Mouse (Mus musculus) kidney, postnatal 4 days (tissue): ENCODE data around the gene Gm5414.

Experiments
- DNase-seq, 2 experiments: peaks; one replicate each; pipeline ENCODE4 v3.0.0; 2021; ENCODE audit warnings: mixed read lengths in 2 of 2

Gm5414 gene

GRCm38 (mm10) chr15:101627884-101628283, at the start of gene Gm5414:
Gm5414 (minus strand) TSS chr15:101628188.
- no peak for DNase-seq

DNA sequence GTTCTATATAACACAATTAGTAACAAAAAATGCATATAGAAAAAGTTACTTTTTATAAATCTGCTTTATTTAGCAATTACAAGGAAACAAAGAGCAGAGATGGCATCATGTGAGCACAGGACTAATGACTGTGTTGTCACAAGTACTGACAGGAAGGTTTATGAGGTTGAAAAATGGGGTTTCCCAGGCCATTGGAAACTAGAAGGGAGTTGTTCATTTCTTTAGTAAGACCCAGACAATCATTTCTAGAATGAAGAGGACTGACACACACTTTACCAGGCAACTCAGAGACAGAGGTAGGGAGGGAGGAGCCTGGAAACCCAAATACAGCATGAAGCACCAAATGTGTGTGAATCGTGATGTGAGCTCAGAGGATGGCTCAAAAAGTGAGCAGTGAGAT, 48.0 kb upstream of the Gm5414 start:
- DNase-seq: no peak

GRCm38 (mm10) chr15:101652736-101653265, 24.8 kb upstream of the Gm5414 start:
- no peak for DNase-seq

- no peak for DNase-seq
These were observed 19.3 kb upstream of the Gm5414 start, which contains the start of gene Gm5478 for GRCm38 (mm10) chr15:101647280-101647679. Gm5478 (minus strand) TSS chr15:101647380.

- DNase-seq: no peak
These were observed 28.9 kb downstream of the Gm5414 start for GRCm38 (mm10) chr15:101599123-101599522.

DNA sequence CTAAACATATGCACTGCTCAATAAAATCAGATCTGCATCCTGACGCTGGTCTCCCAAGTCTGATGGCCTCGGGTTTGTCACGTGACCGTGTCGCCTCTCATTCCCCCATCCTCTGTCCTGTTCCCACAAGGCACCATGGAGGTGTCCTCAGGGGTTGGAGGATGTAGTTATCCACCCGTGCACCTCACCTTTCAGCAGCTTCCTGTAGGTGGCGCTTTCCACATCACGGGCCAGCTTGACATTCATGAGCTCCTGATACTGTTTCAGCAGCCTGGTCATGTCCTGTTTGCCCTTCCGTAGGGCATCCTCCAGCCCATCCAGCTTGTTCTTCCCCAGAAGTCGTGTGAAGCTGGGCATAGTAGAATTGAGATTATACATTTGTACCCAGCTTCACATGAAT, 39.8 kb downstream of the Gm5414 start:
- peak; percentile 15 to 19 for DNase-seq

DNA sequence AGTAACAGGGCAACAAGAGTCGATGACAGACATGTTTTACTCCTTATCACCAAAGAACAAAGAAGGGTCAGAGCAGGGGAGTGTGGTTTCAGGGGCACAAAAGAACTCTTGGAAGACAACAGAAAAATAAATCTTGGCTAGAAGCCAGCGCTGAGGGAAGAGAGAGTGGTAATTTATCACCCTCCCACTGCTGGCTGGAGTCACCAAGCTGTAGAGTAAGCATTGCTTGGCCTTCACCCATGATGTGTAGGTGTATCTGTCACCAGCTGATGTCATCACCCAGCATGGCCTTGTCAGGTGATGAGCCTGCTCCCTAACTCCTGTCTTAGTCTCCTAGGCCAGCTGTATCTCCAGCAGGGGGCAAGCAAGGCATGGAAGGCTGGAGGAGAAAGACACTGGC, 43.5 kb downstream of the Gm5414 start:
- no peak for DNase-seq

DNA sequence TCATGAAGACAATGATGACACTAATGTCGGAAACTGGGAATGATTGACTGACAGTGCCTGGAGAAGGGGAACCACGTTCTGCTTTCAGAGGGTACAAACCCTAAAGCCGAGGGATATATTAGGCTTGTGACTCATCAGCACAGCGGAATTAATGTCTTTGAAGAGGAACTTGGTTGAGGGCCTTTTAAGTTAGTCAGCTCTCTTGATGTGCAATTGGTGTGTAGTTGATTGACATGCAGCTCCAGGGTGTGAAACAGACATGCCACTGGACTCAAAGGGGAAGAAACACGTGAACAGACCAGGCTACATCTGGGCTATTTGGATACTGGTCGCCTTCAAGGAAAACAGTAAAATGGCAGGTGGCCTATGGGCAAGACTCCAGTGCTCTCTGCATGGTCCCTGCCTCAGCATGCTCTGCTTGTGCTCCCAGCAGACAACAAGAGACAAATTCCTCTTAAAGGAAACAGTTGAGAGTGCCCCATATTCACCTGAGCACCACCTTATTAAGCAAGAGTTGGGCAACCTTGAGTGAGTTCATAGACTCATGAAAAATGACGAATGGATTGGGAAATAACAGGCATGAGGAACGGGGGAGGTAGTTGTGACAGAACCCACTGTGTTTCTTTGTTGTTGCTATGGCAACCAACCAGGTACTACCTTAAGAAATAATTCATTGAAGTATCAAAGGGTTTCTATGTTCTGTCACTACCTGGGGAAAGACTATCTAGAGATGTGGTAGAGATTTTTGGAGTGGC, 44.6 kb downstream of the Gm5414 start:
- no peak for DNase-seq

- peak in 1 of 2 experiments; percentile 0 for DNase-seq
These were observed 46.3 kb downstream of the Gm5414 start for GRCm38 (mm10) chr15:101581701-101582100.

GRCm38 (mm10) chr15:101575506-101575905, 52.5 kb downstream of the Gm5414 start:
- DNase-seq: no peak
